Mouse (Mus musculus) mature B cell (primary cell): Measurements from ENCODE around the gene Cfap20.

ENCODE experiments used
- in situ Hi-C: fragments of 300-500 bp; cut with MboI; formaldehyde crosslinking; loops from 2 replicates; pipeline ENCODE4 v1.14.3; 2019

Cfap20 gene

DNA sequence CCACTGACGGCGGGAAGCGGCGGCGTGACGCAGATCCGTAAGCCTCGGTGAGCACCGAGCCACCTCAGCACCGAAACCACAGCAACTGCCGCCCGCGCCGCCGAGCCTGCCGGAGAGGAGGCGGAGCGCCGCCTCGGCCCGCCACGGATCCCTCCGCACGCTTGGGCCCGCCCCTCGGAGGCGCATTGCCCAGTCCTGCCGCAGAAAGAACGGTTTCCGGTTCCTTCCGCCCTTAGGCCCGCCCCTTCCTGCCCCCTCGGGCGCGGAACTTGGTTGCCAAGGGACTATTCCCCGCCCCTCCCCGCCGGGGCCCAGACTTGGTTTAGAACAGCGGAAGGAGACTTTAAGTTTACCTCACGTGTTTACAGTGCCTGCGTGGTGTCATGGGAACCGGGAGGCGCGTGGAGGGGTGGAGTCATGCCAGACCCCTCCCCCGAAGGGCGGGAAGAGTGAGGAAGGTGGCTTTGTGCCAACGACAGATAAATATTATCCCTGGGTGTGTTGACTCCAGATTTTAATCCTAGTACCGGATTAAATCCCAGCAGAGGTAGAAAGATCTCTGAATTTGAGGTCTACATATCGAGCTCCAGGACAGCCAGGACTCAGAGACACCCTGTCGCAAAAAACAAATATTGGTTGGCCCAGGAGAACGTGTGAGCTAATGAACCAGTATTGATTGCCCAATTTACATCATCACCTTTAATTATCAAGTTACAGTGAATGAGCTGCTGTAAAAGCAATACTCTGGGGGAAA lies at the start of gene Cfap20:
TSS of gene Cfap20 (minus strand) at position 184 of the 754 bp plus-strand sequence.
- in situ Hi-C loops = loop anchor here (10.0 kb wide), 1 partner anchor 100 kb away; the partner anchor contains the start of genes Usb1 and Zfp319

DNA sequence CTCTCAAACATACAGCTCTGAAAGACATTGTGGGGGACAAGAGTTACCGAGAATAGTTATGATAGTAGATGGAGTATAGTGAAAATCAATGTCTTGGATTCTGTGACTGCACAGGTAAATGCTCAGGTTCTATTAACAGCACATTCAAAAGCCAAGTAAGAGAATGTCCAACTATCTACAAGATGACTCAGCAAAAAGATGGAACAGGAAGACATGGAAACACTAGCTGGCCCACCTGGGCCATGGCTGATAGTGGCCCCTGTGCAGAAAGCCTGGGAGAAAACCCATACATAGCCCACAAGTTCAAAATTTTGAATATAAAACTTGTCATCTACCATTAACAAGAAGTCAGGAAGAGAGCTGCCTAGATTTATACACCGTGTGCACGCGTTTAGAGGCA lies 35.3 kb upstream of the Cfap20 start:
- in situ Hi-C loops = no loop called here

DNA sequence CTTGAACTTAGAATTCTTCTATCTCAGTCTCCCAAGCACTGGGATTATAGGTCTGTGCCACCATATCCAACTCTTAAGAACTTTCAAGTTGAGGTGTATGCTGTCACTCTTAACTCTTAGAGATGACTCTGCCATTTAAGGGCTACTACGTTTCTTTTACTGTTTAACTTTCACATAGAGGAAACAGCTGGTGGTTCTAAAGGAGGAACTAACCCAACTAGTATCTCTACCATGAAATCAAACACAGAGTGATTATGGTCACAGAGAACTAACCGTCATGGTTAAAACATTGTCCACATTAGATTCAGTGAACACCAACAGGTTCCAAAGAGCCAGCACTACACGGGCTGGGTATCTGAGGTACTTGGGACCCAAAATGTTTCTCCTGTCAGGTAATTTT lies 34.3 kb upstream of the Cfap20 start:
- in situ Hi-C loops = no loop called here

DNA sequence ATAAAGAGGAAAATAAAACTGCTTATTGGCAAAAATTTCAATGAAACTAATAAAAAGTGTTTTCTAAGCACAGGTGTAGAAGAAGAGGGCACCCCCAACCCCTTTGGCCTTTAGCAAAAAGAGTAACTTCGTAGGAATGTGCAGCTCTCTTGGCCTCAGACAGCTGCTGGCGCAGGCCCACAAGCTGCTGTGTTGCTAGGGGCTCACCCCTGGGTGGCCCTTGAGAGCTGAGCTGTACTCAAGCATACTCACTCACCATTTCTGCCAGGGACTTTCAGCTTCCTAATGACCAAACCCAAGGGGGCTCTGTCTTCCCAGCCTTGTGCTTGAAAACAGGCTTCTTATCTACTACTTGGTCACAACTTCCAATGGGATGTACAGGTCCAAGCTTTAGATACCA lies 31.9 kb upstream of the Cfap20 start:
- in situ Hi-C loops = no loop called here

DNA sequence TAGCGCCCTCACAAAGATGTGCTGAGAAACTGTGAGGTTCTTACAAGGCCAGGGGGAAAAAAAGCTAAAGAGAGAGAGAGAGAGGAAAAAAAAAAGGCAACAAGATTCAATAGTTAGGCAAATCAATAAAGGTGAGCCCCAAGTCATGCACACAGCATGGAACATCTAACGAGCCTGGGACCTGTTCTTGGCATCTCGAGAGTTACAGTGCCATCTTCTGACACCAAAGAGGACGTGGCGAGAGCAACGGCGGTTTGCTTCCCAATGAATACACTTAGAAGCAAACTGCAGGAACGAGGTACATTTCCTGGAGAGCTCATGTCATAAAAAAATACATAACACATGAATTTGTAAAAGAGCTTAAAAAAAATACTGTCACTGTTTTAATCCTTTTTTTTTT lies 17.8 kb upstream of the Cfap20 start:
- in situ Hi-C loops = no loop called here

DNA sequence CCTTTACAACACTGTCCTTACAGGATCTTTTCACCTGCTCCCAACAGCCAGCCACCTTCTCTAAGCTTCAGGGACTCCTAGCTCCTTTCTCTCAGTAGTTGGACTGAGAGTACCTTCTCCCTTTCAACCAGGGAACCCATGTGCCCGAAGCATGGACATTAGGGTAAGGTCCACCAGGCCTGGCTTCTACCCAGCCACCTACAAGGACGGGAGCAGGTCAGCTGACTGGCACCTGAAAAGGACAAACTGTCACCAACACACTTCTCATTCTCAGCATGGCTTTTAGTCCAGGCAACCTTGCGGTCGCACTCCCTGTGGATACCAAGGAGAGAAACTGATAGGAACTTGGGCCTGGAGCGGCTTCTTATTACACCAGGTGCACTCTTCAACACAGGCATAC lies 15.6 kb upstream of the Cfap20 start:
- in situ Hi-C loops = no loop called here

DNA sequence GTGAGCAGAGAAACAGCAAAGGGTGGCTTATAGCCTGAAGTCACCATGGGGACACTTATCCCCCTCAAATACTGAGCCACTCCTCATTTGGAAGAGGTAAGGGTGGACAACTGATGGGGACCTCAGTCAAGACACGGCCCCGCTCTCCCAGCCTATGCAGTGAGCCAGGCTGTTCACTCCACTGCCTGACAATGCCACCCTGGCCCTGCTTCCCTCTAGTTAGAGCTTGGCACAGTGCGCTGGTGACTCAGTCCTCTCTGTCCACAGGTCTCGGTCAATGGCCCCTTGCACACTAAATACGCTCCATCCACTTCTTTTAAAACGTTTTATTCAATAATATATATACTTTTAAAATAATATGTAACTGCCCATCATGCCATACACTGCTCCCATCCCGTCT lies 13.0 kb upstream of the Cfap20 start:
- in situ Hi-C loops = no loop called here

DNA sequence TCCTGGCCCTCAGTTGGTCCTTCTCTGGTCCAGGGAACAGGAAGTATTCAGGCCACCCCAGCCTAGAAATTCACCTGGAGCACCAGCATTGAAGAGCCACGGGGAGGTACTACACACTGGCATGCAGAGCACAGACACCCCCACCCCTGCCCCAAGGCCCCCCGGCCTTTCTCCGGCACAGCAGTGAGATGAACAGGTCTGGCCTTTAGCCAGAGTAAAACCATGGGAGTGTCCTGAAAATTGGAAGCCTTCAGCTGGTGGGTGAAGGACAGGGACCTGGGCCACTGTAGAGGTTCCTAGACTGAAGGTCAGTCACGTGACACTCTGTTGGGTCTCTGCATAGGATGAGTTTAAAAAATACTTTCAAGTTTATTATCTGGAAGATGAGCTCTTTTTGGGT lies 10.4 kb upstream of the Cfap20 start:
- in situ Hi-C loops = no loop called here

DNA sequence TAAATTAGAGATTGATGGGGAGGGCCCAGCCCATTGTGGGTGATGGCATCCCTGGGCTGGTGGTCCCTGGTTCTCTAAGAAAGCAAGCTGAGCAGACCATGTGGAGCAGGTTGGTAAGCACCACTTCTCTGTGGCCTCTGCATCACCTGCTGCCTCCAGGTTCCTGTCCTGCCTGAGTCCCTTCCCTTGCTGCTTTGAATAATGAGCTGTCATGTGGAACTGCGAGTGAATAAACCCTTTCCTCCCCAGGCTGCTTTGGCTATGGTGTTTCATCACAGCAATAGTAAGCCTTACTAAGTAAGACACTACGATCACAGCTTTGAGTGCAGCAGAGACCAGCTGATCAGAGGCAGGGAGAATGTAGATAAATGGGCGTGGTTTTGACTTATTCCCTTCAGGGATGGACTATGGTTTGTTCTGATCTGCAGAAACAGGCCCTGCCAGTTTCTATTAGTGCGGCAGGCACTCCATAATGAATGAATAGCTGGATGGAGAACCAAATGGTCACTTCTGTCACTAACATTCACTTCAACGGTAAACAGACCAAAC lies 6.9 kb upstream of the Cfap20 start:
- in situ Hi-C loops = no loop called here

DNA sequence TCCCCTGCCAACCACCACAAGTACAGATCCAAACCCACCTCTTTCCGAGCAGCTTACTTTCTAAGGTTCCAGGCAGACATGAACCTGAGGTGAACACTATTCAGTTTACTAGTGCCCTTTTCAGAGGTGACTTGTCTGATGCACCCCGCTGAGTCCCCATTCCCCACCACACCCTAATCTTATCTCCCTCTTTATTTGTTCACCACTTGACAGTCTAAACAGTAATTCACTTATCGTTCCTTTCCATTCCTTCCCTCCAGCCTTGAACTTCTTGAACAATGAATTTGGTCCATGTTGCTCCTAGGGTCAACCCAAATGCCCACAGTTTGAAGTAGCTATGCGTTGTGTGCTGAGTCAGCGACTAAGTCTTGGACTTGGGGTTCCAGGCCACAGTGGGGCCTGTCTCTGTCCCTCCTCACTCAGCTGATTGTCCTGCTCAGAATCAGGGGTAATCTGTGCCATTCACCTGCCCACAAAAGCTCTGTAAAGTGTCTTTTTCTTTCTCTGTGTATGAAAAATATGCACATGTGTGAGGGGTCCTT lies 5.6 kb upstream of the Cfap20 start:
- in situ Hi-C loops = no loop called here

DNA sequence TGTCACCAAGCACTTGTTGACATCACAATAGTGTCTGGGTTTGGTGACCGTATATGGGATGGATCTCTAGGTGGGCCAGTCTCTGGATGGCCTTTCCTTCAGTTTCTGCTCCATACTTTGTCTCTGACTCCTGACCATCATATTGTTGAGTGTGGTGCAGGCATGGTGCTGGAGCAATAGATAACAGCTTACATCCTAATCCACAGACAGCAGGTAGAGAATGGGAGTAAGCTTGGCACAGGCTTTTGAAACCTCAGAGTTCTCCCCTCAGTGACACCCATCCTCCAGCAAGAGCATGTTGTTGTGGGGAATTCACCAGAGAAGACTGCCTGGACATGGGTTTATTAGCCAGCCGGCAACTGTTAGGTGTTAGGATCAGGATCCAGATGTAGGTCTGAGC lies 4.8 kb upstream of the Cfap20 start:
- in situ Hi-C loops = loop anchor here (10.0 kb wide), 1 partner anchor 105 kb away; the partner anchor contains the start of genes Usb1 and Zfp319

DNA sequence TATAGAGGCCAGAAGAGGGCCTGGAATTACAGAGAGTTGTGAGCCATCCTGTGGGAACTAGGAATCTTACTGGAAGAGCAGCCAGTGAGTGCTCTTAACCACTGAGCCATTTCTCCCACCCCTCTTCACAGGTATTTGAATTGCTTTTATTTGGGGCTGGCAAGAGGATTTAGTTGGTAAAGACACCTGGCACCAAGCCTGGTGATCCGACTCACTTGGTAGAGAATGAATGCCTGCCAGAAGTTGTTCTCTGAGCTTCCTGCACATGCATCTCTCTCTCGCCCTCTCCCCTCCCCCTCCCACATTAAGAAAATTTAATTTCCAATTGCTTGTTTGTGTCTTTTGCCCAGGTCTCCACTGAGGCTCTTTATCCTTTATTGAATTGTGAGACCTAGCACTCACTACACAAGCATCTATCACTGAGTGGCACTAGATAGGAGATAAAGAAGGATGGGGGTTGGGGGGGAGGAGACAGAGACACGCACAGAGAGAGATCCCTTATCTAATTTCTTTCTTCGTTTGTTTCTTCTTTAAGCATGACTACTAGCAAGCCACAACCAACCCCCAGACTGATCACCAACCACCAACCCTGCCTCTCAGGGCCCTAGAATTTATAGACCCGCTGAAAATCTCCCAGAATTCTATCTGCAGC lies 2.8 kb upstream of the Cfap20 start:
- in situ Hi-C loops = loop anchor here (10.0 kb wide), 1 partner anchor 103 kb away; the partner anchor contains the start of genes Usb1 and Zfp319

DNA sequence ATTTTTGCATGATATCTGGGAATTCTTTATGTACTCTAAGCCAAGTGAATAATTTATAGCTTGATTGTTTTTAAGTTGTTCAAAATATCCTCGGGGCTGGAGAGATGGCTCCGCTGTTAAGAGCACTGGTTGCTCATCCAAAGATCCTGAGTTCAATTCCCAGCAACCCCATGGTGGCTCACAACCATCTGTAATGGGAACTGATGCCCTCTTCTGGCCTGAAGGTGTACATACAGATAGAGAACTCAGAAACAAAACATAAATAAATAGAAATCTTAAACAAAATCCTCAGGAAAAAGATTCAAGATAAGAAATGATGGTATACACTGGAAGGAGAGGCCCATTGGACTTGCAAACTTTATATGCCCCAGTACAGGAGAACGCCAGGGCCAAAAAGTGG lies 1.3 kb upstream of the Cfap20 start:
- in situ Hi-C loops = loop anchor here (10.0 kb wide), 1 partner anchor 101 kb away; the partner anchor contains the start of genes Usb1 and Zfp319

DNA sequence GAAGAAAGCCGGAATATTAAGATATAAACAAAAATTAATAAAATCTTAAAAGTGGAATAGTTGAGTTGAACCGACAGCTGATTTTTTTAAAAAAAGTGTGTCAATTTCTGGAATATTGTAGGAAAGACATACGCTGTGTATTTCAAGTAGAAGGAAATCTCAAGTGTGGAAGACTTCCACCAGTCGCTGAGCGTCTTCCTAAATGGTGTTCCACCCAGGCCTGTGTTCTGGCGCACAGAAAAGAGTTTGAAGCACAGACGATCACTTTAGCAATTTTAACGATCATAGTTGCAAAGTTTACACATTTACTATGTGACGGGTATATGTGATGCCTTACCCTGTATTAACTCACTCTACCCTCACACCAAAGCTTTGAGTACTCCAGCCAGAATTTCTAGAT lies 802 bp upstream of the Cfap20 start:
- in situ Hi-C loops = loop anchor here (10.0 kb wide), 1 partner anchor 101 kb away; the partner anchor contains the start of genes Usb1 and Zfp319

DNA sequence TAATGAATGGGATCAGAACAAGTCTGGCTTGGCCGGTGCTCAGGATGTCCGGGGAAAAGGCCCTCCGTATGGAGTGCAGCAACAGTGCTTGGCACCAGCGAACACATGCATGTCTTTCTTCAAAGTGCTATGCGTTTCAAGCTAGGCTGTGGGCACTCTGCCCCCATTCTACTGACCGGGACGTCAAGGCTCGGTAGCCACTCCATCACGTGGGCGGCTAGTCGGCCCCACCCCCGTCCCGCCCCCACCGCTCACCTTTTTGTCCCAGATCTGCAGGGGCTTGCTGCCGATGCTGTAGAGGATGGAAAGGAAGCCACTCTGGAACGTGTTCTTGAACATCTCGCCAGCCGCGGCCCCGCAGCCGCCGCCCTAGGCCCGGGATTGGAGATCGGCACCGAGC lies 436 bp downstream of the Cfap20 start:
- in situ Hi-C loops = loop anchor here (10.0 kb wide), 1 partner anchor 99 kb away; the partner anchor contains the start of genes Usb1 and Zfp319

DNA sequence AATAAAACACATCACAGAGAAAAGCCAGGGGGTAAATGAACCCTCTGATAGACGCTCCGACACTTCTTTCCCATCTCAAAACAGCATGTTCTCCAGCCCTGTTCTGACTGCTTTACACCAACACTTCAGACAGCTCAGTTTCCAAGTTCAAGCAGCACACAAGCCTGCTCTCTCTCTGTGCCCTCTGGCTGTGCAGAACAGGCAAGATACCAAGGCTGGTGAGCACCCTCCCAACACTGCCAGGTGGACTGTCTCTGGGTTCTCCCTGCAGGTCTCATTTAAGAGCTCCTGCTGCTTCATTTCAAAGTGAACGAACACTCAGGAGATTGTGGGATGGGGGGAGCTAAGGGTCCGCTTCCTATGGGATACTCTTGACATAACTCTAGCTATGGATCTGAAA lies 1.5 kb downstream of the Cfap20 start:
- in situ Hi-C loops = loop anchor here (10.0 kb wide), 1 partner anchor 98 kb away; the partner anchor contains the start of genes Usb1 and Zfp319

DNA sequence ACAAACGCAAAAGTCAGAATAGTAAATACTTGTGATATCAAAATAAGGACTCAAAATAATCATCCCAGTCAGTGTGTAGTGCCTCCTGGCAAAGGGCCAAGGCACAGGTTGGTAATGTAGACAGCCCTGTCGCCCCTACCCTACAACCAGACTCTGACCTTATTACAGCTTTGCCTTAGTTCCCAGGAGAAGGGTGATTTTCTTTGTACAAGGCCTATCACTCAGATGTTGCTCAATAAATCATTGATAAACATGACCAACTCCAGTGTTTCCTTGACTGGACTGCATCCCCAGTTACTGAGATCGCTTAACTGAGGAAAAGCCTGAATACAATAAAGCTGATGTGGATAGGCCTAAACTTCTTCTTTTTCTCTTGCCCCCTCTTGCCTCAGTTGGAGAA lies 2.2 kb downstream of the Cfap20 start:
- in situ Hi-C loops = loop anchor here (10.0 kb wide), 1 partner anchor 98 kb away; the partner anchor contains the start of genes Usb1 and Zfp319

DNA sequence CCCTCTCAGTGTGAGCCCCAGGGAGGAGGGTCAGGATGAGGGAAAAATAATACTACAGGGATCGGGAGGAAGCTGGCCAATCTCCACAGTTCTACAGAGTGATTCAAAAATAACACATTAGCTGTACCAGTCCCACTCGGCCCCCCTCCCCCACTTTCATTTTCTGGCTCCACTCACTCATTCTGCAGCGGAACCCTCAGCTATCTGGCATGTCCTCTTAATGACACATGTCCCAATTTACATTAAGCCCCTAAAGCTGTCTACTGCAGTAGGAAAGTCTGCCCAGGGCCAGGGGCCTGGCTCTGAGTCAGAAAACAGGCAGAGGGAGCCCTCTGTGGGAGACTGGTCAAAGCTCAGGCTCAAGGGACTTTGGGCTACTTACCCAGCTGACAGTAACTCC lies 4.7 kb downstream of the Cfap20 start:
- in situ Hi-C loops = loop anchor here (10.0 kb wide), 1 partner anchor 95 kb away; the partner anchor contains the start of genes Usb1 and Zfp319

DNA sequence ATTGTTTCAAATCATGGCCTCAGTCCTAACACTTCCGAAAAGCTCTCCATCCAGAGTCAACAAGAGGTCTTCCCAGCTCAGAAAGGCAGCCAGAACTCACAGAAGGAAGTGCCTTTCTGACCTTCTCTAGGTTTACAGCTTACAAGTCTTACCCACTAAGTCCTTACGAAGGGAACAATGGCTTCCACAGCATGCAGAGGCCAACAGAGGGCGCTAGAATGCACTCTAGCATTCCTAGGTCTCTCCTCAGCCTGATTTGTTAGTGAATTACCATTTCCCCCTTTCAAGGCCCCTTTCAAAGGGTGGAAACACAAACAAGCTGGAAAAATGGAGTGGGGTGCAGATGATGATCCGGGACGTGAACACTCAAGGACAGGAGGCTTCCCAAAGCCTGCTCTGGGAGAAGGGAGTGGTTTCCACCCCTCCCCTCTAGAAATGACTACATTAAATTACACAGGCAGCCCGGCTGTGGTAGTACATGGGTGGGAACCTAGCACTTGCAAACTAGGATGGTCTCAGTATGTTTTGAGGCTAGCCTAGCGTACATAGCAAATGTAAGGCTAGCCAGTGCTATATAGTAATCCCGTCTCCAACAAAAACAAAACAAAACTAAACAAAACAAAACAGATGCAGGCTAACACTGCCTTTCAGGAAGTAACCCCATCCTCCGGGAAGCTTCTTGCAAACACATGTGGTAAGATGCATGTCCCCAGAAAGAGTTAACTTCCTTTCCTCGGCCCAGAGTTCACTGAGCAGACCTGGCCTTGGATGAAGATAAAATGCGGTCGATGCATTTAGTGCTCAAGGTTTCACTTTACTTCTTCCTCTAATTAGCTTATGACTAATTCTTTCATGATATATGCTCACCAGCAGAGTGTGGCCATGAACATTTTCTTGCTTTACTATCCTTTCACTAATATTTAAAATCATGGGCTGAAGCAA lies 6.8 kb downstream of the Cfap20 start:
- in situ Hi-C loops = no loop called here

DNA sequence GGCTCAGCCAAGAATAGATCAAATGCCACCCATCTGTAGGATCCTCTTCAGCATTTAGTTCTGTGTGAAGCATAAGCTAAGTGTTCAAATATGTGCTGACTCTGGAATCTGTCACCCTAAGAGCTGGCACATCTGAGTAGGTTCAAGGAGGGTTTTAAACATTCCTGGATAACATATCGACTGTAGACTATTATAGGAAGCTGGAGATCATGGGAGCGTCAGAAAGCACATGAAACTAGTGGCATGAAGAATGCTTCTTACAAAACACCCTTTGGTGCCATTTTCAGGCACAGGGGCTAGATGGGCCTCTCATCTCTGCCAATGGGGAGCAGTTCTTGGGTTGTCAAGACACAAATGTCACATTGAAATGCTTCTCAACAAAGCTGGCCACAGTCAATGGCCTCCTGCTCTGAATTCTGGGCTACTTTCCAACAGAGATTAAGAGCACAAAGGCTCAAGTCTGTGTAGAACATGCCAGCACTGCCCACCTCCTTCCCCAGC lies 7.8 kb downstream of the Cfap20 start:
- in situ Hi-C loops = no loop called here

DNA sequence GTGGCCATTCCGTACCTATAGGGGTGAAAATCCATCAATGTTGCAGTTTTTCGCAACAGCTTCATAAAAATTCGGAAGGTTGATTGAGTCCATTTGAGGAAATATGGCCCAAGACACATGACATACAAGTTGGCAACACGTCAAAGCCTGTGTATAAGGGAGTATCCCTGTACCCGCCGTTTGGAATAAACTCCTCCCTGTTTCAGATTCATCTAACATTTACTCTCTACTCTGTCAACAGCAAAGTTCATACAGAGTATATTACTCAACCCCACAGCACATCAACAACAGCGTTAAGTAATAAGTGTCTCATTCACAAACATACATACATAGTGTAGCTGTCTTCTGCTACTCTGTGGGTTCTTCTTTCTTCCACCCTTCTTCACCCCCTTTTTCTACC lies 10.0 kb downstream of the Cfap20 start:
- in situ Hi-C loops = no loop called here
